Mouse (Mus musculus) granulocyte monocyte progenitor cell, adult 5-6 weeks (primary cell): Measurements from ENCODE around the gene Dnaic1. TPM values are rescaled to one million over a fixed set of nuclear protein-coding genes. Genes with fewer than 3 reads are reported as not detected.
"Not testable (repeated sequence)": the region's sequence is repeated elsewhere in the genome, so short reads cannot be mapped to it uniquely, and the experiment has no call there.

Source experiments
- ATAC-seq: replicated peaks from 2 replicates; pipeline ENCODE4 v1.8.0; 2016; ENCODE audit warnings: mild to moderate bottlenecking, moderate TSS enrichment, inconsistent platforms; ENCODE audit not compliant: poor library complexity, severe bottlenecking
- total RNA-seq, 2 experiments: library from RNA; stranded (forward) in 1 of 2; stranded (reverse) in 1 of 2; fragments of 200-712, 200-1000 nt in 1 of 2; fragments of >200 nt in 1 of 2; fragmentation: Nextera tagmentation in 1 of 2; gene quantifications; 2 replicates each; pipeline ENCODE4 v1.2.3; 2014 to 2017

Gene Dnaic1
- total RNA-seq, 2 experiments from 2014 or later, result not detected

DNA sequence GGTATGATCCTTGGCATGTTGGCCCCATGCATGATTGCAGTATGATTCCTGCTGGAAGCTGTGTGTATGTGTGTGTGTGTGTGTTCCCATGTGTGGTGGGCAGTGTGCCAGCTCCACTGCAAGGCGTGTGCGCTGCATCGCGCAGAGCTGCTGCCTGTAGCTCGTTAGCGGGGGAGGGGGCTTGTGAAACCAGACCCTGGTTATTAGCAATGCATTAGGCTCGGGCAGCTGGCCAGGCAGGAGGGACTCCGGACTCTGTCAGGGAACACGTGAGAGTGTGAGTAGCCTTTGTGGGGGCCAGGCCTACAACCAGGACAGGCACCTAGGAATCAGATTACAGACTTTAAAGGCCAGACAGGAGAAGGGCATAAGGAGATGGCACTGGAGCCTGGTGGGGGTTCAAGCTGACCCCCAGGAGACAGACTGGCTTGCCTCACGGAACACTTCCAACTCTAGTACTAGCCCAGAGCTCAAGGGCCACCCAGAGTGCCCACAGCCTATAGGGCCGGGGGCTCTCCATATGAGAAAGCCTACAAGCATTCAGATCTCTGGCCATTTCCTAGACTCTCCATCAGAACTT is 91.4 kb downstream of the Dnaic1 start:
- no peak for ATAC-seq

DNA sequence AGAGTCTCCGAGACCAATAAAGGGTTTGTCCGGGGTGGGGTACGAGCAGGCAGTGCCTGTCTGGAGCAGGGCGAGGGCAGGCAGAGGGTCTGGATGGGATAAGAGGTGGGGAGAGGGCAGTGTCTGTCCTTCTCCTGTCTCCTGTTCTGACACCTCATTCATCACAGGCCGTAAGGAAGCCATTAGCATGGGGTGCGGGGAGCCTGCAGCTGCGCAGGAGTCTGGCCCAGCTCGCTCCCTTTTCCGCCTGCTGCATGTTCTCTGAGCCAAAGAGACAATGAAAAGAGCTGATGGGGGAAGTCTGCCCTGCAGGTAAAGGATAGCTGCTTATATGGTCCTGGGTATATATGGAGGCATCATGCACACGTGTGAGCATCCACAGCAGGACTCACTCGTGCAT is 93.1 kb downstream of the Dnaic1 start:
- no peak for ATAC-seq

DNA sequence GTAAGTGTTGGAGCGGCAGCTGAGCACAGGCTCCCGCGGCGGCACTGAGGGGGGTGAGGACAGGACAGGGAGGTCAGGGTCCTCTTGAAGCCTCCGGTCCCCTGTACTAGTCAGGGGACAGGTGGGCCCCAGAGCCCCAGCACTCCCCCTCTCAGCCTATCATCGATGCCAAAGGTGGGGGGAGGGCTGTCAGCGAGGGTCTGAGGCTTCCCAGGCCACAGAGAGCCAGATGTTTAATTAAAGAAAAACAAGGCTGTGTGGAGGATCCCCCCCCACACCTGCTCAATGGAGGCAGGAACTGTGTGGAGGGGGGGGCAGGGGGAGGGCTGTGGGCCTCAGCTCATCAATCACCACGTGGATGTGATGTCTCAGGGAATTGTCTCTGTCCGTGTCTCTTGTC is 94.0 kb downstream of the Dnaic1 start:
- no peak for ATAC-seq

DNA sequence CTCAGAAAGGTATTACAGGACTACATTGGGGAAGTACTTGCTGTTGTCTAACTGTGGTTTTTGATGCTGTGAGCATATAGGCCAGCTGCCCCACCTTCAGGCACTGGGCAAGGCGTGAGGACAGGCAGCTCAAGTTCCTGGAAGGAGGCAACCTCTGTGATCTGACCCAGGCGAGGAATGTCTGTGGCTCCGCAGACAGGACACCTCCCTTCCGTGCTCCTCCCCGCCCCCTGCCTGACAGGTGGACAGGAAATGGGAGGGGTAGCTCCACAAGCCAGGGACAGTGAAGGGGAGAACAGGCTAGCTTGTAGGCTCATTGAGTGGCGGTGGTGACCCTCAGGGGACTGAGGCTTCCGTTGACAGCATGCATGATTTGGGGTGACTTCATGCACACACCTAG is 95.0 kb downstream of the Dnaic1 start:
- ATAC-seq, result no peak

DNA sequence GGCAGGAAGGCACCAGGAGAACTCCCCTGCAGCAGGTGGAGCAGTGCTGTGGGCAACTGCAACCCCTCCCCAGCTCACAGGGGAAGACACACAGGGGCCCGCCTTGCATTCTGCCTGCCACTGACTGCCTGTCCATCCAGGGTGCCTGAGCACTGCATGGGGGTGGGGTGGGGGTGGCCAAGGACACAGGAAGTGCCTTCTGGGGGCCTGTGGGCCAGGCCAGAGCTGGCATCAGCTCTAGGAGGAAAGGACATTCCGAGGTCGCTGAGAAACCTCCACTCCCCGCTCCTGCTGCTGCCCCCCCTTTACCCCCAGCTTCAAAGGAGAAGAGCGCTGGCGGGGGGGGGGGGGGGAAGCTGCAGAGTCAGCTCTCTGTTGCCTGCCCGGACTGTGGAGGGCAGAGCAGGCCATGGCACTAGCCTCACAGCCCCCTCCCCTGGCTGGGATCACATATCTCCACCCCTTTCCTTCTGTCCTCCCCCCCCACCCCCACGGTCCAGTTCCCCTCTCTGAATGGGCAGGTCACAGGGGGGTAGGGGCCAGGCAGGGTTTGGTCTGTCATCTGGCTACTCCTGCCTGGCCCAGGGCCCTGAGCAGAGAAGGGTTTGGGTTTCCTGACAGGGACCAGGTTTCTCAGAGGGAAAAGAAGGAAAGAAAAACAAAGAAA is 95.6 kb downstream of the Dnaic1 start:
- ATAC-seq, result no peak

DNA sequence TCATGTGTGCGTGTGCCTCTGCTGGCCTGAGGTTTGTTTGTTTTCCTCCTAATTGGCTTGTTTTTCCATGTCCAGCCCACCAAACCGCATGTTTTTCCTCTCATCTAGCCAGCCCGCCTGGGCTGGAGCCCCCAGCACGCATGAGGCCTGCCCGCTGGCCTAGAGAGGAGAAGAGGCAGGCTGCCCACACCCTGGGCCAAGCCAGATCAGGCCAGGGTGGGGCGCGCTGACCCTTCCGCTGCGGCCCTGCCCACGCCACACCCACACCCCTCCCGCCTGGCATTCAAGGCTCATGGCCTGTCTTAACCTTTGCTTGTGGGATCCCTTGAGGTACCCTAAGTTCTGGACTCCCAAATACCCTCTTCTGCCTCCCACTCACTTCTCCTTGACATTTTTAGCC is 97.1 kb downstream of the Dnaic1 start:
- ATAC-seq, result no peak

DNA sequence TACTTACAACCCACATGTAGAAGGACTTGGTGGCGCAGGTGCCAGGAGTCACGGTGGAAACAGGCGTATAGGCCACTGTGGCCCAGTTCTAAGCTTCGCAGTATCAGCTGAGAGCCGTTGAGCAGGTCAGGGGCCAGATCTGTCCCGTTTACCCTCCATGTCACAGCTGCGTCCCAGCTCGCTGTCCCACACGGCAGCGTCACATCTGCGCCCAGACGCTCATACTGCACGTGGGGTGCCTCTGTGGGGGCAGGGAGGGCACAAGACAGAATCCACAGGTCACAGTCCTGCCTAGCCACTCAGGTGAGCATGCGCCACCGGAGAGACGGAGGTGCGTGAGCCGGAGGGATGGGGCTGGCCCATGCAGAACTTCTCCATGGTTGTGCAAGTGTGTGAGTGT is 101.3 kb downstream of the Dnaic1 start:
- ATAC-seq, result no peak

DNA sequence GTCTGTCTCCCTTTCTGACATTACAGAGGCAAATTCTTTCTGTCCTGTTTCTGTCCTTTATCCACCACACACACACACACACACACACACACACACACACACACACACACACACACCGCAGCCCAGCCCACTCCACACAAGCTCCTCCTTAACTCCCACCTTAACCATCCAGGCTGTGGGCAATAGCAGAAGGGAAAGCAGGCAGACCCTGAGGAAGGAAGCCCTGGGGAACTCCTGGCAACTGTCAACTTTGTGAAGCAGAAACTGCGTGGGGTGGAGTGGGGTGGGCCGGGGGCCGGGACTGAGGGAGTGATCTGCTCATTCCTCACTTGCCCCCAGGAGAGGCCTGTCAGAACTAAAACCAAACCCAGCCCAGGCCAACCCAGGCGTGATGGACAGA is 101.9 kb downstream of the Dnaic1 start:
- ATAC-seq, result no peak

DNA sequence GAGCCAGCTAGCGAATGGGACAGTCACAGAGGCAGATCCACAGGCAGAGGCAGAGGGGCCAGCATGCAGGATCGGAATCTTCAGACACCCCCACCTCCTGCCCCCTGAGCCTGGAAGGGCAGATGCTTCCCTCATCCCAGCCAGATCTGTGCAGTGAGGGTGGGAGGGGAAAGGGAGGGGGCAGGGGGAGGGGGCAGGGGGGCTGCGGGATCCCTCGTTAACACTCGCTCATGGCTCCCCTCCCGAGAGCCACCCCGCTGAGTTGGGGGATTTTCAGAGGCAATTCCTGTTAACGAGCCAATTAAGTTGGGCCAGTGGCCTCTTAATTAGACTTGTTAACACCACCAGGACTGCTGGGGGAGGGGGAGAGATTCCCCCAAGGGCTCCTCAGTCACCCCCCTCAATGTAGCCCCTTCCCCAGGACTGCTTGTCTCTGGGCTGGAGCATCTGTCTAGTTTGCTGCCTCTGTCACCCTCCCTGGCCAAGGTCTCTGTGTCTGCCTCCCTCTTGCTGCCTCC is 102.4 kb downstream of the Dnaic1 start:
- no peak for ATAC-seq

DNA sequence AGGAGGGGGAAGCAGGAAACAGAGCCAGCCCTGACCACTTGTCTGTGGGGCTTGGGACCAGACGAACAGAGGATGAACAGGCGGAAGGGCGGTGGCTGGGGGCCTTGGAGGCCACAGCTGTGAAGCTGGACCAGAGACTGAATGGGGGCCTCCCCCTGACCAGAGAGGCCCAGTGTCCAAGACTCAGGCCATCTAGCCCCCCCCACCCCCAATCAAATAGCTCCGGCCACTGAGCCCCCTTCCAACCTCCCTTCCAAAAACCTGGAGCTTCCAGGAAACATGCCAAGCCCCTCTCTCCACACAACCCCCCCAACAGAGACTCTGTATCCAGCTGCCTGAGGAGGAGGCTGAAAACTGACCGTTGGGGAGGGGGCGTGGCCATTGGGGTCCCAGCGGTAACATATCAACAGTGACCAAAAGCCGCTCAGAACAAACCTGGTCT is 103.0 kb downstream of the Dnaic1 start:
- no peak for ATAC-seq

DNA sequence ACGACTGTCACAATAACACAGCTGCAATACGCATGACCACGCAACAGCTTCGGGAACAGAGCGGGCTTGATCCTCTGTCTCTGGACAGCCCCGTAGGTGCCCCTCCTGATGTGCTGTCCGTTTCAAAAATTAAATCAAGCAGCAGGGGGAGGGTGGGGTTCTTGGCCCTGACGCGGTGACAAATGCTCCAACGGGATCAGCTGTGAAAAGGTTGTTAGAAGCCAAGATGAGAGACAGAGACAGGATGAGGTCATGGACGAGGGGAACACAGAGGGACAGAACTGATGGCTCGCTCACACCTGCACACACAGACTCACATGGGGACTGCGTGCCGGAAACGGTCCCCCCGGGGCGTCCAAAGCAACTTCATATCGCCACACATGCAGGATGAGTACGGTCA is 103.6 kb downstream of the Dnaic1 start:
- no peak for ATAC-seq

DNA sequence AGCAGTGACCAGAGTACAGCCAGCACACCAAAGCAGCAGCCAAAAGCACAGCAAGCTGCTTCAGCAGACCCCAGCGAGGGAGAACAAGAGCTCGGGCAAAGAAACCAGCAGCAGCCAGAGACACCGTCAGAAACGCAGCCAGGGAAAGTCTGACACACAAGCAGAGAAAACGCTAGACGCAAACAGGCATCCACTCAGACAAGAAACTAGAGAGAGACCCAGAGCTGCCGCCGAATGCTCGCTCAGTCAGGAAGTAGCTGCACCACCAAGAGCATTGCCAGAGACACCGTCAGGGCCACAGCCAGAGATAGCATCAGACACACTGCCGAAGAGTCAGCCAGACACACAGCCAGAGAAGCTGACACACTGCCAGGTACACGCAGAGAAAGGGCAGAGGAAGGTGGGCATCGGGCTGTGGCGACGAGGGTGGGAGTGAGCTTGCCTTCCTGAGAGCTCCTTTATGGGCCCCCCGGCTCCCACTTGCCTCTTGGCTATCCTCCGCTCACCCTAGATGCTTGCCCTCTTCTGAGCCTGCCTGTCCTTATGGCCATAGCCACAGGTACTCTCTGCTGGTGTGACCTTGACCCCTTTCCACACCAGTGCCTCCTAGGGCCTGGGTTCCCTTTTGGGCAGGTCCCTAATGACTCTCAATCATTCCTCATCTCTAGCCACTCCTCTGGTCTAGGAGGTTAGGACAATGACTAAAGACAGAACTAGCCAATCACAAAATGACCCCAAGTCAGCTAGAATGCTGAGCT is 106.9 kb downstream of the Dnaic1 start:
- no peak for ATAC-seq

DNA sequence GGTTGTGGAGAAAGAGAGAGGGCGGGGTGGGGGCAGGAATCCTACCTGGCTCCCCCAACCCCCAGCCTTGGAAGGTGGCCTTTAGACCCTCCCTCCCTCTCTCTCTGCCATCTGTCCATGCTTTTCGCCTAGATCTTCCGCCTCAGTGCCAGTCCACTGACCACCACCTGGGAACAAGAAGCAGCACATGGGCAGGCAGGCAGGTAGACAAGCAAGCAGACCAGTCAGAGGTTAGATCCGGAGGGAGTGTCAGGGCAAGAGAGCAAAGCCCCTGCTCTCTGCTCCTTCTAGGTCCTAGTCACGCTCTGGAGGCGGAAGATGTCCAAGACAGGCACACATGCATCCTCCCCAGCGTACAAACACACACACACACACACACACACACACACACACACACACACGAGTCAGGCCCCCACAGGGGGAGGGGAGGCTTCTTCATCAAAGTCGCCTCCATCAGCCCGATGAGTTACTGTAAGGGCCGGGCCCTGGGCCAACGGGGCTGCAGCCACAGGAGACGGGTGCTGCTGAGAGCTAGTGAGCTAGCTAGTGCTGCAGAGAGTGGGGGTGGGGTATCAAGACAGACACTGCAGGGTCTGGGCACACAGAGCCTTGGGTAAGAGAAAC is 107.5 kb downstream of the Dnaic1 start:
- no peak for ATAC-seq

DNA sequence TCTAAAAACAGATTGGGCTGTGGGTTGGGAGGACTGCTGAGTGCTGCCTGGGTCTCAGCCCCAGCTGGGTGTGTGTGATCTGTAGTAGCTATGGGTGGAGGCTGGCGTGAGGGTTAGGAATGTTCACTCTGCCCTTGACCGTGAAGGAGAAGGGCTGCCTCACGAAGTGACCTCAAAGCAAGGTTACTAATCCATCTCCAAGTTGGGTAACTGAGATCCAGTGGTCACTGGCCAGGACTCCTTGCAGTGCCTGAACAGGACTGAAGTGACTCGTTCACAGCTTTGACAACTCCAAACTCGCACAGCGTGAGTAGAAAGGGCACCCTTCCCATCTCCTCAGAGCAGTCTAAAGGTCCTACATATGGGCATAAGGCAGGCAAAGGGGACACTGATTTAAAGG is 109.3 kb downstream of the Dnaic1 start:
- ATAC-seq, result no peak

DNA sequence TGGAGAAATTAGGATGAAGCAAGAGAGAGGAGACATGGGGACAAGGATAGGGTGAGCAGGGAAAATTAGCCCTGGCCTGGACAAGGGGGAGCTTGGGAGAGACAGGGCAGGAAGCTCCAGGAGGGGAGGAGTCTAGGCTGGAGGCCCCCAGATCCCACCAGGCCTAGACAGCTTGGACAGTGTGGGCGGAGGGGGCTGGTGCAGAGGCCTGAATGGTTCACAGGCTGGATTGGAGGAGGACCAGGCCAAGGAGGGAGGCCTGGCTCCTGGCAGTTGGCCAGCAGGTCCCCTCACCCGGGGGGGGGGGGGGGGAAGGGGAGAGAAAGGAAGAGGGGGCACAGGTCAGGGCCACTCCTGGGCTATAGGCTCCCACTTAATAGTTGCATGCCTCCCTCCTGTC is 109.7 kb downstream of the Dnaic1 start:
- ATAC-seq, result no peak

DNA sequence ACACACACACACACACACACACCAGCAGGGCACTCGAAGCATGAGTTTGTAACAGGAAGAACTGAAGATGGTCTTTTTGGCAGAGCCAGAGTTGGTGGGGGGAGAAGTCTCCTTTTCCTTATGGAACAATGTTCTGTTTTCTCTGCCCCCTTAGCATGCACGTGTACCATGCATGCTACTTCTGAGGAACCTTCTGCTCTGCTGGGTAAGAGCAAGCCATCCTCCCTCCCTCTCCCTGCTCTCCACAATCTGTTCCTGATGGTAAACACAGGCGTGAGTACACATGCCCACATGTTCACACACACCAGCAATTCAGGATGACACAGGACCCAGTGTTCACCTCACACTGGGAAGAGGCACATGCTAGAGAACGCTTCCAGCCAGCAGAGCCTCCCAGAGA is 111.6 kb downstream of the Dnaic1 start:
- ATAC-seq, result no peak

DNA sequence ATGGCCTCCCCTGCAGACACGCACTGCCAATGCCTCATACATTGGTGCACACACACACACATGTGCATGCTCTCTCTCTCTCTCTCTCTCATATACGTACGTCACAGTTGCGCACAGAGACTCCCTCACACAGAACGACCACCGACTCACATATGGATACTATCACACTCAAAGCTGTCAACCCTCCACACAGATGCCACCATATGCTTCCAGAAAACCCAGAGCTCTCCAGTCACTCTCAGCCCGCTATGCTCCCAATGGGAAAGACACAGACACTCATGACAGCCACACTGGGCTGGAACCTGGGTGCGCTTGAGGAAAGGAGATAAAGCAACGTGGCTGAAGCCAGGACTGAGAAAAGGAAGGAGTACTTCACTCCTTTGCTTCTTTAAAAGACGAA is 112.4 kb downstream of the Dnaic1 start:
- no peak for ATAC-seq

DNA sequence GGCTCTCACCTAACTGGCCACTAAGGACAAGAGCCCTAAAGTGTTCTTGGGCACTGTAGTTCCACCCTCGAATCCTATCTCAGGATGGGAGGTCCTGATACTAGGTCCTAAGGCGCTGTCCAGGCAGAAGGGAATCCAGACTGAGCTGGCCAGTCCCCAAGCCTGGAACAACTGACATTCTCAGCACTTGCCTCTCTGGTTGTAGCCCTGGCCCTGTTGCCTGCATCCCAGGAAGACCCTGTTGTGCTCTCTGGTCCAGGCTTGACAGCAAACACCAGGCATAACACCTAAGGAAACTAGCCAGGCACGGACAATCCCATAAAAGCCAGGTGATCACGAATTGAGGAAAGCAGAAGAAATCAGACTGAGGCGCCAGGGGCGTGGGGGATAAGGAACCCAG is 113.2 kb downstream of the Dnaic1 start:
- no peak for ATAC-seq

DNA sequence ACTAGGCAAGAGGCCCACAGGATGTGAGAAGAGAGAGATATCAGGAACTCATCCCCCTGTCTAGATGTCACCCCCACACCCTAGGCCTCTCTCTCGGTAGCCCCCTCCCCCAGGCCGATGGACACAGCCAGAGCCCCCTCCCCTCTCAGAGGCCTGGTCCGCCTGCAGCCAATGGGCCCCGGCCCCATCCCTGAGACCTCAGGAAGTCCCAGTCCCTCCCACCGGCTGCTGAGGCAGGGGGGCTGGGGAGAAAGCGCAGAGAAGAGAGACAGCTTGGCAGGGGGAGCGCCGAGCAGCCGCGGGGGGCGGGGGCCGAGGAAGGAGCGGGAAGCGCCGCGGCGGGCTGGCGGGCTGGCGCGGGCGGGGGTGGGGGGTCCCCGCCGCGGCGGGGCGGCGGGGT is 113.7 kb downstream of the Dnaic1 start:
- not testable (repeated sequence) for ATAC-seq

DNA sequence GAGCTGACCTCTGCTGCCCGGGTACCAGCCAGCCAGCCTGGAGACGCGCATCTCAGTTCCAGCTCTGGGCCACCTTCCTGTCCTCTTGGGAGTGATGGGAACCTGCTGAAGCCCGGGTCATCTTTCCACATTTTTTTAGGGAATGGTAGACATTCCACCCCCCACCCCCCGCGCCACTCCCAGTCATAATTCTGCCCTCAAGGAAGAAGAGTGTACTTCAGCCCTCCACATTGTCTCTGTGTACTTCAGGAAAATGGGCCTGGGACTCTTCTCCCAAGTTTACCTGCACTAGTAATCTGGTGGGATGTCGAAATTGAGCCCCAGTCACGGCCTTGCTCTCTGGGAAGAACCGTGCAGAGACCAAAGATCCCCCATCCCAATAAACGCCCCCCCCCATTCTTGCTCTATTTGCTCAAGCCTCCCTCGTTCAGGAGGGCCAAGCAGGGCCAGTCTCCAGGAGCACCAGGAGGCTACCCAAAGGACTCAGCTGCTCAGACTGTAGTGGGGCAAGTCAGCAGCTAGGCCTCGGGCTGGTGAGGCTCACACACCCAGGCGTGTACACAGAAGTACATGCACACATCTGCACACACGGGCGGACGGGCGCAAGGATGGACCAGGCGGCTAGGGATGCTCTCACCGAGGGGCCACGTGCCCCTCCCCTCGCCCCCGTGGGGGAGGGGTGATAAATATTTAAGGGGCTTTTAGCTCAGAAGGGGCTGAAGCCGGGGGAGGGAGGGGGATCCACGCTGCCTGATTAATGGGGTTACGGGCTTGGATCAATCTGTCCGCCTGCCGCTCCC is 114.8 kb downstream of the Dnaic1 start:
- ATAC-seq, result not testable (repeated sequence)
